Mouse (Mus musculus) thymus, postnatal 4 days (tissue): ENCODE results near the gene Mcub.

Experiments
- DNase-seq: peaks from one replicate; pipeline ENCODE4 v3.0.0; 2021

Gene Mcub

GRCm38 (mm10) chr3:129948359-129948758 lies 21.6 kb downstream of the Mcub start:
- DNase-seq: peak; percentile 13

DNA sequence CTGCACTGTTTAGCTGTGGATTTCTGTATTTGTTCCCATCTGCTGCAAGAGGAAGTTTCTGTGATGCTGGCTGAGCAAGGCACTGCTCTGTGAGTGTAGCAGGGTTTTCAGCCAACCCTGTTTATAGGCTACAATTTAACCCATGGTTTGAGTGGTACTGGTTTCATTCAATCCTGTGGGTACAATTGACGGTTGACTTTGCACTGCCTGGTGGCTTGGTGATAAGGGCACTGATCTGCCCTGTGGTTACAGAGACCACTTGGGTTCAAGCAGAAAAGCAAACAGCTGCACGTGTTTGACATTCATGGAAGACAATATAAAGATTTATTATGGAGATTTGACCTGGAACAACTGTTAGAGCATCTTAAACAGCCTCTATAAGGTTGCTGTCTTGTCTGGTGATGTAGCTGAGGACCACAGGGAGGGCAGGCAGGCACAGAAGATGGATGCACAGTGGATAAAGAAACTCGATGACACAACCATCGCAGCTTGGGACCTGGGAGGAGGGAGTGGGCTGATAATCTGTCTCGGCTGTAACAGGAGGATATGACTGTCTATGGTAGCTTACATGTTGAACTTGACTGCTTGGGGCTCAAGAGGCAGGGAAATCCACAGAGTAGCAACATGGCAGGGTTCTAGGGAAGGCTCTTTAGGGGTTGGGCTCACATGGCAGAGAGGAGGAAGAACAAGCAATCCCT lies 23.6 kb downstream of the Mcub start:
- DNase-seq: no peak

DNA sequence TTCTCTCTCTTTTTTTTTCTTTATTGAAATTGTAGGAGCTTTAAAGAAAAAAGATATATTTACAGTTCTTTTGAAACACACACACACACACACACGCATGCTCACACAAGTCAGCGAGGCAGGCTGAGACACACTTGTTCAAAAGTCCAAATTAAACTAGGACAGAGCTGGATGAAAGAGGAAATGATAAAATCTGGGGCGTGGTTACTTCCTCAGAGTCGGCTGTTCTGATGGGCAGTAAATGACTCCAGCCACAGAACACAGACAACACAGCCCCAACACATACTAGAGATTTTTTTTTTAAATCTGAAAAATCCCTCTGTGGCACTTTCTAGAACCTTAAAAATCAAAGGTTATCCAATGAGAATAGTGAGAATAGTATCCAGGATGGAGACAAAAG lies 26.2 kb downstream of the Mcub start:
- no peak for DNase-seq

DNA sequence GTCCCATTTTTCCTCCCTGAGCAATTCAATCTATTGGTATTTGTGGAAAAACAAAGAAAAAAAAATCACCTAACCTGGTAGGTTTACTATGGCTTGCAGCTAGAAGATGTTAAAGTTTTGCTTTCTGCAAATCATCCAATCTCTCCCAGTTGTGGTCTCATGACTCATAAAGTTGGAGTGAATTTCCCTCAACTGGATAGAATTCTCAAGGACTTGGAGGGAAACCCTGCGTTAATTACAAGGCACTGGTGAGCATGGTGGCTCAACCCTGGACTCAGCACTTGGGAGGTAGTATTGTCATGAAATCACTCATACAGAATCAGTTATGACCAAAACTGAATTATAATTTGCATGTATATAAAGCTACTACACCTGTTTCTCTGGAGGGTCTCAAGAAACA lies 28.7 kb downstream of the Mcub start:
- DNase-seq: no peak

DNA sequence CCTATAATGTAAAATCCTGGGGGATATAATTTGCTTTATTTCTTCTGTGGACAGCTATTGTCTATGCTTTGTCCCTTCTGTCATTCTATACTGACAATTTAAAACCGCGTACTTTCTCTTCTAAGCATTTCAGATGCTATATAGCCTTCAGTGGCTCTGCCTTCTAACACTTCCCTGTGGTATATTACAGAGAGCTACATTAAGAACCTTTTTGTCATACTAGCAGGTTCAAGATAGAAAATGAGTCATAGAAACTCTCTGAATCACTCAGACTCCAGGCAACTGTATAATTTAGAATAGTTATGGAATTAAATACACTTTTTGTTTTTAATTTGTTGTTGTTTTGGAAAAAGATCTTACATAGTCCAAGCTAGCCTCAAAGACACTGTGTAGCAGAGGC lies 29.2 kb downstream of the Mcub start:
- DNase-seq: no peak

- no peak for DNase-seq
Observed at GRCm38 (mm10) chr3:129939058-129939457, 30.9 kb downstream of the Mcub start.

- no peak for DNase-seq
Observed at GRCm38 (mm10) chr3:129937848-129938247, 32.2 kb downstream of the Mcub start.

- DNase-seq: no peak
Observed at GRCm38 (mm10) chr3:129936561-129936960, 33.4 kb downstream of the Mcub start.

DNA sequence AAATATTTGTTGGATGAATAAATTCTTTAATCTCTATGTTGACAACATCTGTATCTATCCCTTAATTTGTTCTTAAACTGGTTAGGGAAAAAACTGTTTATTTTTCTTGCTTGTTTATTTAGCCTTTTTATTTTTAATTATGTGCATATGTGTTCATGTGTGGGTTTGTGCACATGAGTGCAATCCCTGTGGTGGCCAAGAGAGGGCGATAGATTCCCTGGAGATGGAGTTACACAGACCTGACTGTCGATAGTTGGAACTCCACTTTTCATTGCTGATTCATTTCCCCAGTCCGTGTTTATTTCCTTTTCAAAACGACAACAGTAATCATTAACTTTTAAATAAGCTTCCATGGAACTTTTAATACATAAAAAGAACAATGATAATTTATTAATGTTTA lies 37.6 kb downstream of the Mcub start:
- DNase-seq: peak; percentile 54

- DNase-seq: no peak
Observed at GRCm38 (mm10) chr3:129930213-129930778, 39.7 kb downstream of the Mcub start.

DNA sequence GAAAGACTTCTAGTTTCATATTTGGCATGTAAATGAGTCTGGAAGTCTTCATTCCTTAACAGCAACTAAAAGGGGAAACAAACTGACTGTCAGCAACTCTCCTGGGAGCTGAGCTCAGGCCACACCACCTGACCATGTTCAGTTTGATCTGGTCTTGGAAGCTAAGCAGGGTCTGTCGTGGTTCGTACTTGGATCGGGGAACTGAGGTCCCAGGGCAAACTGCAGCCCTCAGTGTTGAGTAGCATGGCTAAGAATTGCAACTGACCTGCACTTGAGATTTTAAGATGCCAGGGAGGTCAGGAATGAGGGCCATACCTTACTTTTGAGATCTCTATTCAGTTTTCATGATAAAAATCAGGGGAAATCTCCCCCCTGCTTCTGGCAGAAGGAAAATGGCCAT lies 44.1 kb downstream of the Mcub start:
- DNase-seq: no peak

DNA sequence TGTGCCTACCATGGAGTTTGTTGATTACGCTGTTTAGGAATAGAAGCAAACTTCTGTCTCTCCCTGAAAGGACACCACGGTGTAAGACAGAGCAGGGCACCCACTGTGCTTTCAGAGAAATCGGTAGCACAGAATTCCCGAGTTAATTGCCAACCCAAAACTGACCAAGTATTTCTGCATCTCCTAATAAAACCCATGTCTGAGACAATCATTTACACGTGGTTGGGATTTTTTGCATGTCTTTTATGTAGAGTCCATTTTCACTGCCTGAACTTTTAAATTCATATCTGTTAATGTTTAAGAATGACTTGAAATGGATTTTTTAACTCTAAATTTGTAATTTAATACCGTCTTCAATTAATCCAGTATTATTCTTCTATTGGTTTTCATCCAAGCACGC lies 46.4 kb downstream of the Mcub start:
- no peak for DNase-seq

DNA sequence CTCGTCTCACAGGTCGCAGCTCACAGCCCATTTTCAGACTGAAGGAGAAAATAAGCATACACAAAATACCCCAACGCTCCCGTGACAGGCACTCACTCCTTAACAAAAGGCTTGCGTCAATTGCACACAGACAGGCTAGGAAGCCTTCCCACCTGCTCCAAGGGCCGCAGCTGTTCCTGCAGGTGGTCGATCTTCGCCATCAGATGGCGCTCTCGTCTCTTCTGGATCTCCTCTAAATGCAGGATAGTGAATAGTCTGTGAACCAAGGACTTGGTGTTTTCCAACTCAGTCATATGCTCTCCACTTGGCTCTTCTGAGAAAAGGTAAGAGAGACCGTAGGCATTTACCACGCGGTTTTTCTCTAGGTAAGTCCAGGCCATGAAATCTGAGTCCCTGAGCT lies 51.6 kb downstream of the Mcub start:
- peak; percentile 82 for DNase-seq

GRCm38 (mm10) chr3:129917424-129917823 lies 52.6 kb downstream of the Mcub start:
- DNase-seq: no peak

- no peak for DNase-seq
Observed at GRCm38 (mm10) chr3:129913241-129913640, 56.8 kb downstream of the Mcub start.

GRCm38 (mm10) chr3:129912025-129912424 lies 58.0 kb downstream of the Mcub start:
- DNase-seq: no peak

- peak; percentile 35 for DNase-seq
Observed at GRCm38 (mm10) chr3:129904381-129905132, 65.4 kb downstream of the Mcub start.

GRCm38 (mm10) chr3:129903866-129904265 lies 66.1 kb downstream of the Mcub start:
- peak; percentile 53 for DNase-seq

DNA sequence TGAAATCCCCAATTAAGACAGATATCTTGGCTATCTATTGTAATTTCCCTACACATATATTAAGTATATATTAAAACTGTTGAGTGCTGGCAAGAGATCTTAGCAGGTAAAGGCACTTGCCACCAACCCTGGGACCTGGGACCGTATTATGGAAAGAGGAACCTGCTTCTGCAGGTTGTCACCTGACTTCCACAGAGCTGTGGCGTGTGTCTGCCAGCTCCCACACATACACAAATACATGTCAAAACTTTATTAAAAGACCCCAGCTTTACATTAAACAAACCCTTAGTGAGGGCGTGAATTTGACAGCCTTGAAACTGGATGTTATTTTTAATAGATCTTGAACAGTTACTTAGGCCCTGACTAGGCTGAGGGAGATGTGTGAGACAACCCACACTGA lies 66.6 kb downstream of the Mcub start:
- DNase-seq: no peak

- DNase-seq: peak; percentile 92
Observed at GRCm38 (mm10) chr3:129901271-129901809, 68.7 kb downstream of the Mcub start, which contains the start of gene Casp6. Casp6 (plus strand) TSS chr3:129901425.

DNA sequence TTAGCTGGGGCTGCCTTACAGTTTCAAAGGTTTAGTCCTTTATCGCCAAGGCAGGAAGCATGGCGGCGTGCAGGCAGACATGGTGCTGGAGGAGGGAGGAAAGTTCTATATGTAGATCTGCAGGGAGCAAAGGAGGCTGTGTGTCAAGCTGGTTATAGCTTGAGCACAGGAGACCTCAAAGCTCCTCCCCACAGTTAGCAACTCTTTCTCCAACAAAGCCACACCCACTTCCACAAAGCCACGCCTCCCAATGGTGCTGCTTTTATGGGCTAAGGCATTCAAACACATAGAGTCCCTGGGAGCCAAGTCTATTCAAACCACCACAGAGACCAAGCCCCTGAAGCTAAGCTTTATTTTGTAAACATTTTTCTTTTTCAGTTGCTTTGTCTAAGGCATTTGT lies 71.1 kb downstream of the Mcub start:
- DNase-seq: peak; percentile 46

DNA sequence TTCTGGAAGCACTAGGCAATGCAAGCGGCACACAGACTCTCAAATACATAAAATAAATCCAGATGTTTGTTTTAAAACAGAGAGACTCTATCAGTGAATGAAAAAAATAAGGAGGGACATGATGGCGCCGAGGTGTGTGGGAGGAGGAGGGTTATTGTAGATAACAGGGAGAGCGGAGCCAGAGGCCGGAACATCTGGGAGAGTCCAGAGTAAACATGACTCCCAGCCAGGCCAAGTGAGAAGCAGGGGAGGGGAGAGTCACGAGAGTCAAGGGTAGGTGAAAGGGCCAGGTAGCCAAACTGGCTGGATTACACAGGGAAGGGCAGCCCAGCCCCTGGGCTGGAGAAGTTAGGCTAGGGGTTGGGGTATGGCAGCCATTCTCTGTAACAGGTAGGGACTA lies 73.4 kb downstream of the Mcub start:
- DNase-seq: no peak

DNA sequence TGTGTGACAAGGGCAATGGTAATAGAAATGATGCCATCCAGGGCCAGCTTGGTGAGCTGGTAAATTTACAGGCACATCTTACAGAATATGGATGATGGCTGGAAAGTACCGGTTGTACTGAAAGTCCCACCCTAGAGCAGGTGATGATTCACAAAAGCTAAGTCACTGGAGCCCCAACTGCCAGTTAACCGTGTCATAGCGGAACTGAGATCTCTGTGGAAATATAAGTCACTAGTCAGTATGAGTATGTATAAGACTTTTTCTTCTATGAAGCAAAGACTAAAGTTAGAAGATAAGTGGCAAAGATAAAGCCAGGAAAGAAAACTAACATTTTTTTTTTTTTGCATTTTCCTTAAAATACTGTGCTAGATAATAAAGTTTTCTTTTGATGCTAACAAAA lies 76.9 kb downstream of the Mcub start:
- no peak for DNase-seq

DNA sequence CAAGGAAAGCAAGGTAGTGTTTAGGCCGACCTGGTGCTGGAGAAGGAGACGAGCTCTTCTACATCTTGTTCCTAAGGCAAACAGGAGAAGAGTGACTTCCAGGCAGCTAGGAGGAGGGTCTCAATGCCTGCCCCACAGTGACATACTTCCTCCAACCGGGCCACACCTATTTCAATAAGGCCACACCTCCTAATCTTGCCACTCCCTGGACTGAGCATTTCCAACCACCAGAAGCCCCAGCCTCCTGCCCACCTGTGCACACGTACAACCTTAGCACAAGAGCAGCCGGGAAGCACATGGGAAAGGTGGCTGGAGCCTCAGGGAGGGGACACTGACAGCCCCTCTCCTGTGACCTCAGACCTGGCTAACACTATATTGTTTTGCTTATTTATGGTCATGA lies 78.0 kb downstream of the Mcub start:
- no peak for DNase-seq
